Mouse (Mus musculus): ENCODE data around the gene Bicra. TPM values are rescaled to one million over a fixed set of nuclear protein-coding genes. Genes with fewer than 3 reads are reported as not detected.

Gene Bicra
- polyA plus RNA-seq, 1 experiment from 2014 or later: 3.5 TPM

GRCm38 (mm10) chr7:16046481-16047337 lies 1.0 kb downstream of the Bicra start:
- Histone ChIP-seq H3K36me3 (no peaks in the 10 kb centered on the region), H3K4me2 (peak overlapping the region; percentile 95), H3K4me1 (replicated peaks) (peaks cover 54% of the 10 kb centered on the region), H3K4me3 (peak overlapping the region; percentile 92), H3K27me3 (no peaks in the 10 kb centered on the region), H3K9me3 (replicated peaks) (no peaks in the 10 kb centered on the region), H3K27ac (peak overlapping the region; percentile 95), H3K9ac (peak overlapping the region; percentile 98)
- 0% methylated on average over 46 of the region's 46 CpGs for WGBS
- ATAC-seq (replicated peaks; ENCODE audit: insufficient number of reproducible peaks, insufficient read depth, low FRiP score, low read depth): peak; percentile 18

- Histone ChIP-seq H3K9me3 (replicated peaks) (no peaks in the 10 kb centered on the region), H3K4me2 (peak overlapping the region; percentile 95), H3K4me1 (replicated peaks) (peaks cover 52% of the 10 kb centered on the region), H3K27ac (peak overlapping the region; percentile 95), H3K9ac (peak overlapping the region; percentile 98), H3K4me3 (peak overlapping the region; percentile 92), H3K36me3 (no peaks in the 10 kb centered on the region), H3K27me3 (no peaks in the 10 kb centered on the region)
- ATAC-seq (replicated peaks; ENCODE audit: insufficient number of reproducible peaks, insufficient read depth, low FRiP score, low read depth): peak; percentile 41
- WGBS: under 1% methylated on average over 7 of the region's 7 CpGs
These were observed 1.6 kb downstream of the Bicra start for GRCm38 (mm10) chr7:16046101-16046480.

- Histone ChIP-seq H3K4me1 (replicated peaks) (peaks cover 52% of the 10 kb centered on the region), H3K36me3 (no peaks in the 10 kb centered on the region), H3K27ac (peak overlapping the region; percentile 95), H3K27me3 (no peaks in the 10 kb centered on the region), H3K9ac (0 out of 2 replicates have a peak overlapping the region, but pooled peaks have one; percentile 98), H3K9me3 (replicated peaks) (no peaks in the 10 kb centered on the region), H3K4me3 (peak overlapping the region; percentile 92), H3K4me2 (peak overlapping the region; percentile 95)
- no peak for ATAC-seq (replicated peaks; ENCODE audit: insufficient number of reproducible peaks, insufficient read depth, low FRiP score, low read depth)
- whole genome bisulfite sequencing: 39% methylated on average over 2 of the region's 2 CpGs
These were observed 2.2 kb downstream of the Bicra start for GRCm38 (mm10) chr7:16045538-16045937.

- peak overlapping the region; percentile 12; the same call in 1 of the 2 replicates for H3K4me2 ChIP-seq
- H3K9me3 ChIP-seq (replicated peaks): no peaks in the 10 kb centered on the region
- H3K4me3 ChIP-seq: no peak overlapping the region
- no peak for ATAC-seq (replicated peaks; ENCODE audit: insufficient number of reproducible peaks, insufficient read depth, low FRiP score, low read depth)
- H3K27me3 ChIP-seq: no peaks in the 10 kb centered on the region
- no peak overlapping the region for H3K9ac ChIP-seq
- H3K27ac ChIP-seq: peak overlapping the region; percentile 35
- H3K4me1 ChIP-seq (replicated peaks): peaks cover 45% of the 10 kb centered on the region
- 55% methylated on average over 5 of the region's 5 CpGs for WGBS
- no peaks in the 10 kb centered on the region for H3K36me3 ChIP-seq
These were observed 3.2 kb downstream of the Bicra start for GRCm38 (mm10) chr7:16044531-16044930.

- H3K9me3 ChIP-seq (replicated peaks): no peaks in the 10 kb centered on the region
- 0 out of 2 replicates have a peak overlapping the region, but pooled peaks have one; percentile 12 for H3K4me2 ChIP-seq
- peaks cover 39% of the 10 kb centered on the region for H3K4me1 ChIP-seq (replicated peaks)
- no peak for ATAC-seq (replicated peaks; ENCODE audit: insufficient number of reproducible peaks, insufficient read depth, low FRiP score, low read depth)
- H3K27me3 ChIP-seq: no peaks in the 10 kb centered on the region
- H3K9ac ChIP-seq: no peak overlapping the region
- WGBS: 46% methylated on average over 3 of the region's 3 CpGs
- H3K4me3 ChIP-seq: no peak overlapping the region
- no peaks in the 10 kb centered on the region for H3K36me3 ChIP-seq
- peak overlapping the region; percentile 35 for H3K27ac ChIP-seq
These were observed 3.8 kb downstream of the Bicra start for GRCm38 (mm10) chr7:16043861-16044435.

- Histone ChIP-seq H3K4me2 (0 out of 2 replicates have a peak overlapping the region, but pooled peaks have one; percentile 12), H3K36me3 (no peaks in the 10 kb centered on the region), H3K9me3 (replicated peaks) (no peaks in the 10 kb centered on the region), H3K4me3 (no peak overlapping the region), H3K9ac (no peak overlapping the region), H3K27me3 (no peaks in the 10 kb centered on the region), H3K4me1 (replicated peaks) (peaks cover 38% of the 10 kb centered on the region), H3K27ac (peak overlapping the region; percentile 35)
- 60% methylated on average over 10 of the region's 10 CpGs for WGBS
- no peak for ATAC-seq (replicated peaks; ENCODE audit: insufficient number of reproducible peaks, insufficient read depth, low FRiP score, low read depth)
These were observed 4.6 kb downstream of the Bicra start for GRCm38 (mm10) chr7:16042850-16043775.

GRCm38 (mm10) chr7:16041208-16041607 lies 6.5 kb downstream of the Bicra start:
- H3K36me3 ChIP-seq: no peaks in the 10 kb centered on the region
- no peak overlapping the region for H3K4me3 ChIP-seq
- no peak overlapping the region for H3K4me2 ChIP-seq
- no peak overlapping the region for H3K9ac ChIP-seq
- peaks cover 38% of the 10 kb centered on the region for H3K4me1 ChIP-seq (replicated peaks)
- H3K27ac ChIP-seq: no peak overlapping the region
- no peak for ATAC-seq (replicated peaks; ENCODE audit: insufficient number of reproducible peaks, insufficient read depth, low FRiP score, low read depth)
- no peaks in the 10 kb centered on the region for H3K9me3 ChIP-seq (replicated peaks)
- WGBS: 83% methylated on average over 2 of the region's 2 CpGs
- H3K27me3 ChIP-seq: no peaks in the 10 kb centered on the region

GRCm38 (mm10) chr7:16039363-16039762 lies 8.4 kb downstream of the Bicra start:
- no peaks in the 10 kb centered on the region for H3K27me3 ChIP-seq
- no peak for ATAC-seq (replicated peaks; ENCODE audit: insufficient number of reproducible peaks, insufficient read depth, low FRiP score, low read depth)

GRCm38 (mm10) chr7:16036972-16037371 lies 10.7 kb downstream of the Bicra start:
- 89% methylated on average over 6 of the region's 6 CpGs for WGBS
- Histone ChIP-seq H3K4me2 (no peak overlapping the region), H3K9ac (no peak overlapping the region), H3K4me1 (replicated peaks) (peaks cover 24% of the 10 kb centered on the region), H3K27ac (no peak overlapping the region), H3K4me3 (no peak overlapping the region), H3K27me3 (no peaks in the 10 kb centered on the region), H3K9me3 (replicated peaks) (no peaks in the 10 kb centered on the region), H3K36me3 (no peaks in the 10 kb centered on the region)
- ATAC-seq (replicated peaks; ENCODE audit: insufficient number of reproducible peaks, insufficient read depth, low FRiP score, low read depth): no peak

More at GRCm38 (mm10) chr7:16039363-16039762, 8.4 kb downstream of the Bicra start:
- Histone ChIP-seq H3K4me1 (replicated peaks) (peaks cover 27% of the 10 kb centered on the region), H3K4me2 (no peak overlapping the region), H3K9me3 (replicated peaks) (no peaks in the 10 kb centered on the region), H3K4me3 (no peak overlapping the region), H3K9ac (no peak overlapping the region), H3K27ac (no peak overlapping the region), H3K36me3 (no peaks in the 10 kb centered on the region)
- WGBS: 92% methylated on average over 5 of the region's 5 CpGs

- no peaks in the 10 kb centered on the region for H3K36me3 ChIP-seq
- WGBS: 86% methylated on average over 8 of the region's 8 CpGs
- H3K9me3 ChIP-seq (replicated peaks): no peaks in the 10 kb centered on the region
- peaks cover 32% of the 10 kb centered on the region for H3K4me1 ChIP-seq (replicated peaks)
- no peak overlapping the region for H3K4me2 ChIP-seq
- H3K4me3 ChIP-seq: no peak overlapping the region
- H3K9ac ChIP-seq: no peak overlapping the region
- H3K27me3 ChIP-seq: no peaks in the 10 kb centered on the region
- ATAC-seq (replicated peaks; ENCODE audit: insufficient number of reproducible peaks, insufficient read depth, low FRiP score, low read depth): no peak
- 0 out of 2 replicates have a peak overlapping the region, but pooled peaks have one; percentile 9 for H3K27ac ChIP-seq
These were observed 13.9 kb downstream of the Bicra start for GRCm38 (mm10) chr7:16033580-16034461.

Measured in heart, embryonic 15.5 days (tissue).